Mouse (Mus musculus) frontal cortex, adult 2 months (tissue): ENCODE results near the gene Creb3l4. TPM values are rescaled to one million over a fixed set of nuclear protein-coding genes. Genes with fewer than 3 reads are reported as not detected.

Experiments used
- DNase-seq, 2 experiments: peaks; one replicate each; pipeline ENCODE4 v3.0.0; 2022; ENCODE audit warnings: low spot score in 1 of 2; ENCODE audit errors: extremely low spot score in 1 of 2
- polyA plus RNA-seq: library from polyadenylated mRNA; depleted of rRNA; stranded (reverse); fragments of >200 nt; gene quantifications from 2 replicates; pipeline ENCODE4 v1.2.3, GENCODE M21; 2012

Gene Creb3l4
- polyA plus RNA-seq, 1 experiment, result 0.38 TPM

GRCm38 (mm10) chr3:90241251-90241650 lies 2.1 kb downstream of the Creb3l4 start:
- no peak for DNase-seq

- peak; percentile 95 to 97 for DNase-seq
Measured at GRCm38 (mm10) chr3:90231507-90232333, 11.6 kb downstream of the Creb3l4 start, which contains the start of gene Jtb. Gene Jtb, plus strand, starts transcription at chr3:90231597.

- DNase-seq, result no peak
Measured at GRCm38 (mm10) chr3:90231075-90231474, 12.2 kb downstream of the Creb3l4 start.

- DNase-seq, result no peak
Measured at GRCm38 (mm10) chr3:90224331-90224730, 19.0 kb downstream of the Creb3l4 start.

GRCm38 (mm10) chr3:90222941-90223340 lies 20.4 kb downstream of the Creb3l4 start:
- no peak for DNase-seq

GRCm38 (mm10) chr3:90222455-90222854 lies 20.9 kb downstream of the Creb3l4 start:
- no peak for DNase-seq

GRCm38 (mm10) chr3:90221123-90221522 lies 22.2 kb downstream of the Creb3l4 start:
- DNase-seq, result no peak

- peak in 1 of 2 experiments; percentile 47 for DNase-seq
Measured at GRCm38 (mm10) chr3:90220531-90220951, 22.8 kb downstream of the Creb3l4 start.

GRCm38 (mm10) chr3:90220088-90220487 lies 23.2 kb downstream of the Creb3l4 start:
- peak in 1 of 2 experiments; percentile 75 for DNase-seq

- no peak for DNase-seq
Measured at GRCm38 (mm10) chr3:90215825-90216380, 27.4 kb downstream of the Creb3l4 start.

GRCm38 (mm10) chr3:90213956-90214684 lies 29.2 kb downstream of the Creb3l4 start:
- DNase-seq, result peak in 1 of 2 experiments; percentile 31

- peak; percentile 94 to 96 for DNase-seq
Measured at GRCm38 (mm10) chr3:90213377-90213866, 29.9 kb downstream of the Creb3l4 start, which contains the start of the genes Rps27 and Rab13. Gene Rps27, minus strand, starts transcription at chr3:90213651. Gene Rab13, plus strand, starts transcription at chr3:90213695.

GRCm38 (mm10) chr3:90212723-90213122 lies 30.6 kb downstream of the Creb3l4 start:
- no peak for DNase-seq

- no peak for DNase-seq
Measured at GRCm38 (mm10) chr3:90211475-90212398, 31.6 kb downstream of the Creb3l4 start.

- no peak for DNase-seq
Measured at GRCm38 (mm10) chr3:90209908-90210566, 33.3 kb downstream of the Creb3l4 start.

GRCm38 (mm10) chr3:90208662-90209061 lies 34.6 kb downstream of the Creb3l4 start:
- DNase-seq, result no peak

GRCm38 (mm10) chr3:90204582-90204981 lies 38.7 kb downstream of the Creb3l4 start:
- DNase-seq, result no peak

GRCm38 (mm10) chr3:90203619-90204018 lies 39.7 kb downstream of the Creb3l4 start:
- DNase-seq, result no peak

GRCm38 (mm10) chr3:90202884-90203283 lies 40.4 kb downstream of the Creb3l4 start:
- DNase-seq, result no peak
